Mouse (Mus musculus) retina, postnatal 1 day (tissue): ENCODE measurements at regions not wholly inside any gene's neighbourhood (a gene's known extent, or its start where the extent isn't known, plus 50 kb on each side); places are given as distances from the start of the nearest gene placed in this dataset.
"Not testable (repeated sequence)": the region's sequence is repeated elsewhere in the genome, so short reads cannot be mapped to it uniquely, and the experiment has no call there.

Experiments
- DNase-seq: peaks from one replicate; pipeline ENCODE4 v3.0.0-alpha.2; 2012

DNA sequence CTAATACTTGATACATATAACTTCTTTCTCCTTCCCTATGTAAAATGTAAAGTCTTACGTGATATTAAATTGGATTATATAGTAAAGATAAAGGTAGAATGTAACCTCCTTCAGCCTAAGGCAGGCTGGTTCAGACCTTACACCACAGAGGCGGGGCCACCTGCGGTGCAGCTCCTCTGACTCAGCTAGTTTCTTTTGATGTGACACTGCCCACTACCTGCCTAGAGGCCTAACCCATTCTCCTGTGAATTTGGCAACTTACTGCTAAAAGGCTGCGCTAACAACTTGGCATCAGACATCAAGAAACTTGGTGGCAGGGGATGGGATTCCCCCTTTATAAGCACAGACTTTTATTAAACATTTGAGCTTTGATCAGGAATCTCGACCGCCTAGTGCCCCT lies 74.5 kb downstream of the Aasdhppt start:
- DNase-seq: no peak

- not testable (repeated sequence) for DNase-seq
These were observed 94.7 kb downstream of the Aasdhppt start for GRCm38 (mm10) chr9:4214571-4214970.

GRCm38 (mm10) chr9:4209987-4210476 lies 99.2 kb downstream of the Aasdhppt start:
- peak; percentile 9 for DNase-seq

DNA sequence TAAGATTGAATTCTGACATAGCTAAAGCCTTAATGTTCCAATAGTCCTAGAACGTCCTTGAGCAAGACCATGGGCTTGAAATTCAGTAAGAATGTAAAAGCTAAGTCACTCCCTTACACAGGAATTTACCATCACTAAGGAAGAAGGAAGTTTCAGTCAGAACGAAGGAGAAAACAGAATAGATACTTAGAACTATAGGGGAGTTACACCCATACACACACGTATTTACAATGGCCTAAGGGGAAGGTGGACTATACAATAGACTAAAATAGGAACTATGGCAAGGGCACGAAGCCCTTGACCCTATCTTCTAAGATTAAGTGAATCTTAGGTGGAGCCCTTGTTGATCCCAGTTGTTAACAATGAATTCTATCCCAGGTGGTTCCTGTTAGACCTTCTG lies 116.5 kb downstream of the Aasdhppt start:
- not testable (repeated sequence) for DNase-seq

DNA sequence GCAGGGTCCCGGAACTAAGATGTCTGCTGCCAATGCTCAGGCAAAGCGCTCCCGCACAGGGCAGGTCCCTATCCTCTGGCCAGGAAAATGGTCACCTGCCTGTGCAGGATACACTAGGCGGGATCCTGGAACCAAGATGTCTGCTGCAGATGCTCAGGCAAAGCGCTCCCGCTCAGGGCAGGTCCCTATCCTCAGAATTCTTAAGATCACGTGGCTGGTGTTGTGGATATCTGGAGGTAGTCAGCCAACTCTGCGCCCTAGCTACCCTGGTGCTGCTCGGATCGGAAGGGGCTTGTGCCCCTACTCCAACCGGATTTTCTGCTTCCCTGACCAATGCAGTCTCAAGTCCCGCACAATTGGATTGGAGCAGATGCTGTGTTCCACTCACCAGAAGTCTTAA lies 153.3 kb downstream of the Aasdhppt start:
- not testable (repeated sequence) for DNase-seq

- DNase-seq: not testable (repeated sequence)
These were observed 170.4 kb downstream of the Aasdhppt start for GRCm38 (mm10) chr9:4138829-4139228.

DNA sequence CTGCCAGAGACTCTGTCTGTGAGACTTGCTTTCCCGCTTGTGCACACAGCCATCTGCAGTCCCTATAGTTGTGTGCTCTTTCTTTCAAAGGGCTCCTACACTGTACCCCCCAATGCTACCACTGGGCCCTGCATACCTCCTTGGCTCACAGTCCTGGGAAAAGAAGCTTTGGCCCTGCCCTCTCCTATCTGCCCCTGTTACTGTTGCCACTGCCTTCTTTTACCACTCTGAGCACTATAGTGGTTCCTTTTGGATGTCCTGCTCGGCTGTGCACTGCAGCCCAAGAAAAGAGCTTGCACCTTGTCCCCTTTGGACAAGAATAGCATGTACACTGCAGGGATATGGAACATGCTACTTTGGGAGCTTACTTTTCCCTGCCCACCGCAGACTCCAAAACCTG lies 216.8 kb downstream of the Aasdhppt start:
- no peak for DNase-seq

DNA sequence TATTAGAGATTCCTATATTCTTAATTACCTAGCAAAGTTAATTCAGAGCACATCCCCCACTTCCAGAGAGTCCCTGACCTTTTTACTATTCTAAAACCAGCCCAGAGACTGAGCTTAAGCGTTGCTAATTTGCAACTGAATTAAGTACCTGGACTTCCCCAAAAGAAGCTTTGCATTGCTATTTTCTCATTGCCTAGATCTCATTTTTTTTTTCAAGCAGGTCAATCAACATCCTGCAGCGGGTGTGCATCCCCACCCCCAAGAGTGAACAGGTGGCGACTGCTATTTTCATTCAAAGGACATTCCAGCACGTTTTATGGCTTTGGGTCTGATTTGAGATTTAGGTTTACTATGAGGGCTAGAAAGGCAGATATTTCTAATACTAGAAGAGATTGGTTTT lies 226.6 kb downstream of the Aasdhppt start:
- not testable (repeated sequence) for DNase-seq

- DNase-seq: no peak
These were observed 248.2 kb downstream of the Aasdhppt start for GRCm38 (mm10) chr9:4061037-4061436.

DNA sequence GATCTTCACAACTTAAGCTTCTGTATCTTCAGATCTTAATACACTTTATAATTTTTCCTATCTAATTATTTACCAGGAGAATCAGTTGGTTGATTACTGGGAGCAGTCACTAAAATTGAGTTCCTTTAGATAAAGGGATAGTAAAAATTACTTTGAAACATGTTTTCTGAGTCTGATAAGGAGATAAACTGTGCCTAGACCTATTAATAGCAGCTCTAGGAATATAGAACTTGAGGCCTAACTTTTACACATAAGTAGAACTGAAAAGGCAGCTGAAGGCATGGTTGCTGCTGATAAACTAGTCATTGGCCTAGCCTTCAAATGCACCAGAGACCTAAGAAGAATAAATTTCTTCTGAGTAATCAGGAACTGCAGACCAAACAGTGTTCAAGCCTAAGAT lies 260.5 kb downstream of the Aasdhppt start:
- DNase-seq: no peak

DNA sequence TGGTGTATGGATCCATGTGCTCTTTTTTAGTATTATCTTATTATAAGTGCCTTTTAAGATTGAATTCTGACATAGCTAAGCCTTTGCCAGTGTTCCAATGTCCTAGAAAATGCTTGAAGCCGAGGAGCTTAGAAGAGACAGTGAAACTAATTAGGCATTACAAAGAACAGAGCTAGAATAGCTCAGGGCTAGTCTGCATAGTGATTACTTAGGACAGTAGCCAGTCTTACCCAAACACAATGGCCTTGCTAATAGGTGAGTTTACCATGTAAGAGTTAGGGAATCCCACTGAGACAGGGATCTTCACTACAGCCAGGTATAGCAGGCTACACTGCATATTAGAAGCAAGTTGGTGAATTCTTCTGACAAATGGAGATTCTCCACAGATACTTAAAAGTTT lies 261.6 kb downstream of the Aasdhppt start:
- not testable (repeated sequence) for DNase-seq

DNA sequence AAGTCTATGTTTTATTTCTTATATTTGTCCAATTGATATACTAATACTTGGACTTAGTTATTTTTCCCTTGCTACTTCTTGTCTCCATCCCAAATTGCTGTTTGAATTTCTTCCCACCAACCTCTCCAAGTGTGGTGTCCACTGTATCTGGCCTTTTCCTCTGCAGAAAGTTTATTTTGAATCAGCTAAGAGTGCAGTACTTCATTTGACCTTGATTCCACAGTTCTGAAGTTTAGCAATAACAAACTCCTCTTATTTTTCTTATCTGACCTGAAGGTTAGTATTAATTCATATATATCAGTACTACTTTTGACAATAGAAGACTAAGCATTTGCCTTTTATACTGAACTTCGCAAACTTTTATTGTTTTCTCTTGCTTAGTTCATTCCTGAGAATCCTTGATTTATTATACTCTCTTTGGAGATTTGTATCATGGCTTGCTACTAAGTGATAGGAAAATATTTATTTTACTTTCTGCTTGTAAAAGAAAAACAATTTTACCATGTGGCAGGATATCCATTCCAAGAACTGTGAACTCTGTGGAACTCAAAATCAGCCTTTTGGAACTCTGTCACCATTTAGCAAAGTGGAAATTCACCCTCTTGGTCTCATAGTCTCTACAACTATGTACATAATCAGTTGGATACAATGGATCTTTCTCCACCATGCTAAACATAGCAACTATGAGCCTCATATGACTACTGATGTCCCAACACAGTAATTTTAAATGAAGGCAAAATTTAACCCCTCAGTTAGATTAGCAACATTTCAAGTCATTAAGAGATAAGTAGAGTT lies 268.2 kb downstream of the Aasdhppt start:
- no peak for DNase-seq

DNA sequence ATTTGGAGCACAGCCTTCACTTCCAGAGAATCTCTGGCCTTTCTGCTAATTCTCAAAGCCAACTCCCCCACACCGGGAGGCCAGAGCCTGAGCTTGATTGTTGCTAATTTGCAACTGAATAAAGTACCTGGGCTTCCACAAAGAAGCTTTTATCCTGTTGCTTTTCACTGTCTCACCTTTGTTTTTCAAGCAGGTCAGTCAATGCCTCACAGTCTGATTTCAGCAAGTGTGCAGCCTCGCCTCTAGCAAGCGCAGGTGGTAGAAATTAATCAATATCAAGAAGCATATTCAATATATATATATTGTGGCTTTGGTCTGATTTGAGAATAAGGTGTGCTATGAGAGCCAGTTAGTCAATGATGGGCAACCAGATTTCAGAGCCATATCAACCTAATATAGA lies 282.1 kb downstream of the Aasdhppt start:
- DNase-seq: not testable (repeated sequence)

DNA sequence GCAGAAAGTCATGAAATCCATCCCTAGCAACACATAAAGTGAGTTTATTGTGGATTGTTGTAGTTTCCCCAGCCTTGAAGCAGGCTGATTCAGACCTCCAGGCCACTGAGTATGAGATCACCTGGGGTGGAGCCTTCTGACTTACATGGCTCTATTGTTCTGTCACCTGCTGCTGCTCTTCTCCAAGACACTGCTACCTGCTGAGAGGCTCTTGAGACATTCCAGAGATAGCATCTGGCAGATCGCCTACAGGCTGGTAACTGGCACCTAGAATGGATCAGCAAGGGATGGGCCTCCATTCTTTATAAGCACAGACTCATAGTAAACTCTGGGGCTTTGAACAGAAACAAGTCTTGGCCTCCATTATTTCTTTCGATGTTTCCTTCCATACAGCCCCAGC lies 289.2 kb downstream of the Aasdhppt start:
- no peak for DNase-seq

- DNase-seq: no peak
These were observed 312.6 kb downstream of the Aasdhppt start for GRCm38 (mm10) chr9:3996686-3997085.

GRCm38 (mm10) chr9:3988383-3988782 lies 320.9 kb downstream of the Aasdhppt start:
- not testable (repeated sequence) for DNase-seq

DNA sequence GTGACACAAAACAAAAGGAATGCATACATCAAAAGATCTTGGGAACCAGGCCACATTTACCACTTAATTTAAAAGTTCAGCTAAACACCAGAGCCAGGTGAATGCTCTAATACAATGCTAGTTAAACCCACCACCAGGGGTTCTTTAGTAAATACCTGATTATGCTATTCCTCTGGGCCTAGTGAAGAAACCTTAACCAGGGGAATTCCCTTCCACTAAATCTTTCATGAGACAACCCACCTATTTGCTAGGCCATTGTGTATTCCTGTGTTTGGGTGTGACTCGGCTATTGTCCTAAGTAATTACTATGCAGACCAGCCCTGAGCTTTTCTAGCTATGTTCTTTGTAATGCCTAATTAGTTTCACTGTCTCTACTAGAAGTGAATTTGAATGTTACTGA lies 321.3 kb downstream of the Aasdhppt start:
- not testable (repeated sequence) for DNase-seq
